Mouse (Mus musculus) stomach, postnatal 0 days (tissue): ENCODE results near the gene Atp6v1g1. TPM values are rescaled to one million over a fixed set of nuclear protein-coding genes. Genes with fewer than 3 reads are reported as not detected.

Experiments
- ATAC-seq: fragments of 200-750 bp; cut with Nextera tagmentation; 2 replicates; pipeline ENCODE4 v1.8.0; 2017; ENCODE audit not compliant: low FRiP score, low TSS enrichment
- DNase-seq: peaks from one replicate; pipeline ENCODE4 v3.0.0-alpha.2; 2016; ENCODE audit warnings: low spot score
- H3K27ac ChIP-seq: fragments of 300-500 bp; sonication (generic); replicated peaks from 2 replicates; pipeline ENCODE4 v1.5.1; 2014; ENCODE audit warnings: mild to moderate bottlenecking, control low read depth
- H3K27me3 ChIP-seq: fragments of 300-500 bp; sonication (generic); 2 replicates; pipeline ENCODE4 v1.6.1; 2014; ENCODE audit warnings: low read length; ENCODE audit not compliant: control insufficient read depth, insufficient read depth
- H3K36me3 ChIP-seq: fragments of 300-500 bp; sonication (generic); 2 replicates; pipeline ENCODE4 v1.6.1; 2014; ENCODE audit warnings: low read length, mixed read lengths; ENCODE audit not compliant: control insufficient read depth, insufficient read depth
- H3K4me1 ChIP-seq: fragments of 300-500 bp; sonication (generic); replicated peaks from 2 replicates; pipeline ENCODE4 v1.6.1; 2014; ENCODE audit warnings: antibody characterized with exemption; ENCODE audit not compliant: control insufficient read depth, insufficient read depth
- H3K4me2 ChIP-seq: fragments of 300-500 bp; sonication (generic); replicated peaks from 2 replicates; pipeline ENCODE4 v1.6.1; 2014; ENCODE audit warnings: low read depth, mild to moderate bottlenecking, control low read depth, moderate library complexity
- H3K4me3 ChIP-seq: fragments of 300-500 bp; sonication (generic); 2 replicates; pipeline ENCODE4 v1.5.1; 2014; ENCODE audit warnings: low read depth, low read length, control low read depth
- H3K9ac ChIP-seq: fragments of 300-500 bp; sonication (generic); 2 replicates; pipeline ENCODE4 v1.6.1; 2014; ENCODE audit warnings: mild to moderate bottlenecking, low read length, control low read depth, mixed read lengths
- H3K9me3 ChIP-seq: fragments of 300-500 bp; sonication (generic); 2 replicates; pipeline ENCODE4 v1.6.1; 2016; ENCODE audit warnings: low read length; ENCODE audit not compliant: control insufficient read depth
- CTCF ChIP-seq: IDR thresholded peaks from 2 replicates; pipeline ENCODE4 v1.5.1; 2016; ENCODE audit warnings: antibody characterized with exemption, low read depth, mild to moderate bottlenecking, moderate library complexity
- EP300 ChIP-seq: optimal IDR thresholded peaks from 2 replicates; pipeline ENCODE3; 2016; ENCODE audit warnings: antibody characterized with exemption
- WGBS: fragments of 180-500 bp; shearing (Covaris S2); extraction: QIAGEN DNeasy Blood & Tissue Kit; methylation state at CpG from one replicate; pipeline ENCODE4 v1.1.7; 2014; 5-methylcytosine and 5-hydroxymethylcytosine counted together
- polyA plus RNA-seq: library from polyadenylated mRNA; unstranded; fragments of >200 nt; fragmentation: Nextera tagmentation; extraction: Ambion mirVana; gene quantifications from 2 replicates; pipeline ENCODE4 v1.2.1, GENCODE M21; 2015

Gene Atp6v1g1
- polyA plus RNA-seq, 1 experiment from 2014 or later, result 234 TPM

- no peak for ATAC-seq
- Histone ChIP-seq H3K9ac (no peak overlapping the region), H3K27me3 (no peaks in the 10 kb centered on the region), H3K36me3 (no peaks in the 10 kb centered on the region; the same call in 1 of the 2 replicates), H3K9me3 (no peaks in the 10 kb centered on the region), H3K27ac (no peak overlapping the region), H3K4me3 (no peak overlapping the region), H3K4me1 (peaks cover 12% of the 10 kb centered on the region), H3K4me2 (no peak overlapping the region)
- DNase-seq, result no peak
- TF ChIP-seq CTCF (no peak), EP300 (no peak)
- WGBS, result 57% methylated on average over 5 of the region's 5 CpGs
These were observed 12.1 kb downstream of the Atp6v1g1 start for GRCm38 (mm10) chr4:63556665-63557064.

DNA sequence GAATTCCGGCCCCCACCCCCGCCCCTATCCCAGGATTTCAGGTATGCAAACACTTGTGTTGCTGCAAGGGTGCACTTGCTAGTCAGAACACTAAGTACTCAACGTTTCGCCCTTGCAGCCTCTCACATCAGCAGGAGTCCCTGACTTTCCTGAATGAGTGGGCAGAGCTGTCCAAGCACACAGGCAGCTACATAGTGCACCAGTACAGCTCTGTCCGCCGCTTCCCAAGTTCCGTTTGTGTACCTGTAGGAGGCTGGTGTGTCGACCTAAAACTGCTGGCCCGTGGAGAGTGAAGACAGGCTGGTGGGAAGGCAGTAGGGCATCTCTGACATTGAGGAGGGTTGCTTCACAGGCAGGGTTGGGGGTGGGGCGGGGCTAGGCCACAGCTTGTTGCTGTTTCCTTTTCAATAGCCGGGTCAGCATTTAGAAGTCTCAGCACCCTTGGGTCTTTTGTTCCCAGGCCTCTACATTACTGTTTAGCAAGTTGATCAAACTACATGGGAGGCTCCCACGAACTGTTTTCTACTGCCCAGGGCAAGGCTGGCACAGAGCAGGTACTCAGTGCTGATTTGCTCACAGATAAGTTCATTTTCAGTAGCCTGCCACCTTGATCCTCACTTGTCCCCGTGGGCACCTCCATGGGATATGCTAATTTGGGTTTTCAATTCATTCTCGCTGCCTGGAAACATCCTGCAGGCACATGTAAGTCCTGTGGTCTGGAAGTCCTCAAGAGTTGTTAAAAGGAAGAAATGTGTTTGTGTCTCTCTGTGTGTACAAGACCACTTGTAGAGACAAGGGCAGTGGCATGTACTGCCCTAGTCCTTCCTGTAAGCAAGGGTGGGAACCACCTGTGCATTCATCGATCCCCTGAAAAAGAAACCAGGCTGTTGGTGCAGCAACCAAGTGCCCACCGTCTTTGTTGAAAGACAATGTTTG, 12.8 kb downstream of the Atp6v1g1 start:
- no peaks in the 10 kb centered on the region for H3K9me3 ChIP-seq
- DNase-seq, result no peak
- no peaks in the 10 kb centered on the region for H3K27me3 ChIP-seq
- TF ChIP-seq CTCF (no peak), EP300 (no peak)
- H3K36me3 ChIP-seq, result no peaks in the 10 kb centered on the region
- peak overlapping the region; percentile 90; the same call in 1 of the 2 replicates for H3K4me2 ChIP-seq
- no peak for ATAC-seq
- H3K9ac ChIP-seq, result no peak overlapping the region; the same call in 1 of the 2 replicates
- WGBS, result 43% methylated on average over 16 of the region's 16 CpGs
- no peak overlapping the region for H3K4me3 ChIP-seq
- H3K4me1 ChIP-seq, result peaks cover 12% of the 10 kb centered on the region
- H3K27ac ChIP-seq, result 0 out of 2 replicates have a peak overlapping the region, but pooled peaks have one; percentile 8

- Histone ChIP-seq H3K4me3 (peak within 1 kb of the TSS; percentile 69), H3K4me1 (peaks cover 12% of the 10 kb centered on the region), H3K27me3 (no peaks in the 10 kb centered on the region), H3K9me3 (no peaks in the 10 kb centered on the region), H3K36me3 (no peaks in the 10 kb centered on the region), H3K9ac (peak within 1 kb of the TSS; percentile 83), H3K4me2 (peak within 1 kb of the TSS; percentile 90), H3K27ac (peak within 1 kb of the TSS; percentile 81)
- peak; percentile 79 for DNase-seq
- TF ChIP-seq CTCF, result peak; percentile 47
- no peak for TF ChIP-seq EP300
- under 1% methylated on average over 77 of the region's 81 CpGs for WGBS
- ATAC-seq, result peak; percentile 81
These were observed 14.0 kb downstream of the Atp6v1g1 start, which contains the start of gene Tmem268 for GRCm38 (mm10) chr4:63558407-63559081. Tmem268 (plus strand) TSS chr4:63558781.

- Histone ChIP-seq H3K4me2 (peak overlapping the region; percentile 90), H3K4me1 (peaks cover 12% of the 10 kb centered on the region), H3K27ac (peak overlapping the region; percentile 81), H3K27me3 (no peaks in the 10 kb centered on the region), H3K4me3 (peak overlapping the region; percentile 69), H3K9ac (peak overlapping the region; percentile 83), H3K36me3 (no peaks in the 10 kb centered on the region), H3K9me3 (no peaks in the 10 kb centered on the region)
- DNase-seq, result no peak
- TF ChIP-seq EP300, result no peak
- no peak for TF ChIP-seq CTCF
- WGBS, result 39% methylated on average over 9 of the region's 9 CpGs
- no peak for ATAC-seq
These were observed 14.6 kb downstream of the Atp6v1g1 start for GRCm38 (mm10) chr4:63559127-63559697.

GRCm38 (mm10) chr4:63560079-63560478, 15.5 kb downstream of the Atp6v1g1 start:
- Histone ChIP-seq H3K9me3 (no peaks in the 10 kb centered on the region), H3K27me3 (no peaks in the 10 kb centered on the region), H3K36me3 (no peaks in the 10 kb centered on the region), H3K4me2 (no peak overlapping the region), H3K4me3 (no peak overlapping the region), H3K27ac (no peak overlapping the region), H3K9ac (no peak overlapping the region), H3K4me1 (peaks cover 12% of the 10 kb centered on the region)
- peak; percentile 24; the same call in 1 of the 2 replicates for ATAC-seq
- no peak for TF ChIP-seq EP300
- TF ChIP-seq CTCF, result peak; percentile 56
- peak; percentile 49 for DNase-seq
- WGBS, result 63% methylated on average over 8 of the region's 8 CpGs
